Mouse (Mus musculus) kidney, adult 8-10 months (tissue): Measurements from ENCODE around the gene Ppp1ca.
A peak's percentile ranks its signal among the peaks of the same experiment; 100 is the strongest.

Experiments used
- DNase-seq, 2 experiments: peaks; one replicate each; pipeline ENCODE4 v3.0.0; 2022

The Ppp1ca gene

DNA sequence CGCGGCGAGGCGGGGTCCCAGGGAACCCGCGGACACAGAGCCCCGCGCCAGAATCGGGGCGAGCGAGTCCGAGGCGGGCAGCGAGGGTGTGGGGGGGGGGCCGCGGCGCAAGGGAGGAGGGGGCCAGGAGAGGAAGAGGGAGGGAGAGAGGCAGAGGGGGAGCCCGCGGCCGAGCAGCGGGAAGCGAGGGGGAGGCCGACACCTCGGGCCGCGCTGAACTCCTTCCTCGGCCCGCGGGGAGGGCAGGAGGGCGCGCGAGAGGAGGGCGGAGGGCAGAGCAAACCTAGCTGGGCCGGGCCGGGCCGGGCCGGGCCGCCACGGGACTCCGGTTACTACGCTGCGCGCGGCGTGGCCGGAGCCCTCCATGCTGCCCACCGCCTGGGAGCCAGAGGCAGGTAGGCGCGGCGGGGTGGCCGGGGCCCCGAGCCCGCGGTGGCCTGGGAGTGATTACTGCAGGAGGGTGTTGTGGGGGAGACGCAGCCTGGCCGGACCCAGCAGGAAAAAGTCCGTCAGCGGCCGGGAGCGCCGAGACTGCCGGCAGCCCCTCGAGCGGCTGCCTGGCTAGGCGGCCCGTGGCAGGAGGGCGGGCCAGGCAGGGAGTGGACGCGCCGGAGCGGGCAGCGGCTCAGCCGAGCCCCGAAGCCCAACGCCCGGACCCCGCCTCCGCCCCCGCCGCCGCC lies 23.0 kb downstream of the Ppp1ca start:
- DNase-seq = no peak

DNA sequence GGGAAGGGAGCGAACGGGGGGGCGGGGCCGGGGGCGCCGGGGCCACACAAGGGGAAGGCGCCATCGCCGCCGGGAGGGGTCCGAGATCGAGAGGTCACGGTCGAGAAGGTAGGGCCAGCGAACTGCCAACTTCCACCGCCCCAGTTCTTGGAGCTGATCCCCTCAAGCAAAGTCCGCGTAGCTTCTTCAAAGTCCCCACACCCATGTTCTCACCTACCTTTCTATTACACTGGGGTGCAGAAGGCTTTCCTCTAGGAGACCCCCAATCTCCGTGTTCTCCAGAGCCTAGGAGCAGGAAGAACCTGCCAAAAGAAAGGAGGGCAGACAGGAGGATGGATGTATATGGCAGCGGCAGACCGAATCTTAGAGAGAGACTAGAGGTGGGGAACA lies 23.6 kb downstream of the Ppp1ca start:
- no peak for DNase-seq

DNA sequence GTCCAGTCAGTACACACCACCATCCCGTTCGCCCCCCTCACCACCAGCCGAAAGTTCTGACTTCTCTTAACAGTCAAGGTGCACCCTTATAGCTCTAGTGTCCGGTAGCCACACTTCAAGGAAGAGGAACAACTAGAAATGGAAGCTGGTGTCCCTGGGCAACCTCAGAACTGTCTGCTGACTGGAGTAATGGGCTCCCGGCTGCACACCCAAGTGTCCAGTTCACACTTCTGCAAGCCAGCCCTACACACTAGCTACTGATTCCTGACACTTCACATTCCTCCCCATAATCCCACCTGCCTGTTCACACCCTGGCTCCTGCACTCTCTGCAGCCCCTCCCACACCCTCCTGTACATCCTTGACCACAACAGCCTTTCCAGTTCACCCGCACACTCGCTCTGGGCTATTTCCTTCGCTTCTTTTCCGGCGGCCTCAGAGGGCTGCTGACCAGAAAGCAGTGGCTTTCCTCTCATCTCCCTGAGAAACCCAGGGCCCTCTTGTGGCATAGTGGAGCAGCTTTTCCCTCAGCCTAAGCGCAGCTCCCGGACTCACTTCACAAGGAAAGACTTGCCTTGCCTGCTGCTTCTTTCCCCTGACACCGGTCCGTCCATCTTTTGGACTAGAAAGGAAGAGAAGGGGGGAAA lies 24.3 kb downstream of the Ppp1ca start:
- no peak for DNase-seq

DNA sequence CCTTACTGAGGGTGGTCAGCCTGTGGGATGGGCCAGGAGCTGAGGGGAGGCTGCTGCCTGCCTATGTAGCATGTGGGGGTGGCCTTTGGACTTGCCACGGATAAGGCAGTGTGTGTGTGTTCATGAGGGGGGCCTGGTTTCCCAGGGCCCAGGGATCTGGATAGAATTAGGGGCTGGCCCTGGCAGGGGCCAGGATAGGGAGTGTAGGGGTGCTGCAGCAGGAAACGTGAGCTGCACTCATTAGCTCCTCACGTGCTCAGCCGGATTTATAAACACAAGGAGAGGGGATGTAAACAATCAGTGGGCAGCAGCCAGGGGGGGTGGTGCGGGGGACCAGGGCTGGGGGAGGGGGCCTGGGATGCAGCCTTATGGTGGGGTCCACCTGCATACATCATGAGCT lies 25.3 kb downstream of the Ppp1ca start:
- no peak for DNase-seq

DNA sequence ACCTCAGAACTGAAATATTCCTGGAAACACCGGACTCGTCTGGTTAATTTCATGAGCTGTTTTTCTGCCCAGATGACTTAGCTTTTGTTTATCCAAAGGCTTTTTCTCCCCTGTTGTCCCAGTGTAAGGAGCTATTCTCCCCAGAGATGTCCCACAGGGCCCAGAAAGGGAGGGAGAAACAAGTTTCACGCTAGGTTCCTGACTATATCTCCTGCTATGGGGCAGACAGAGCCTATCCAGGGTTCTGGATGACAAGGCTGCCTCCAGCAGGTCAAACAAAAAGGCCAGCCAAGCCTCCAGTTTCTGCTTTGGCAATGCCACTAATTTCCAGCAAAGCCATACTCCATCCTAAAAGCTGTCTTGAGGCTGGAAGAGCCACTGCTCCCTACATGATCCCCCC lies 26.0 kb downstream of the Ppp1ca start:
- DNase-seq = no peak

DNA sequence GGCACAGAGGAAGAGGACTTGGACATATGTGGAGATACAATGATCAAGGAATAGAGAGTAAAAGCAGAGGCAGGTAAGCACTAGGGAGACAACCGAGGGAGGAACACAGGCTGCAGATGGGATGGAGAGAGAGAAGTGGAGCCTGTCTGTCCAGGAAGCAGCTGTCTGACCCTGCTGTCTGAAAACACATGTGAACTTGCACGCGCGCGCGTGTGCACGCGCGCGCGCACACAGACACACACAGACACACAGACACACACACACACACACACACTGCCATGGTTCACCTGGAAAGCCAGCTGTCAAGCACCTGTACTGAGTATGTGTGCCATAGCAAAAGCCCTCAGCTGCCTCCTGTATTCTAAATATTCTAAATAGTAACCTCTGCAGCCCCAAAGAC lies 26.4 kb downstream of the Ppp1ca start:
- no peak for DNase-seq

DNA sequence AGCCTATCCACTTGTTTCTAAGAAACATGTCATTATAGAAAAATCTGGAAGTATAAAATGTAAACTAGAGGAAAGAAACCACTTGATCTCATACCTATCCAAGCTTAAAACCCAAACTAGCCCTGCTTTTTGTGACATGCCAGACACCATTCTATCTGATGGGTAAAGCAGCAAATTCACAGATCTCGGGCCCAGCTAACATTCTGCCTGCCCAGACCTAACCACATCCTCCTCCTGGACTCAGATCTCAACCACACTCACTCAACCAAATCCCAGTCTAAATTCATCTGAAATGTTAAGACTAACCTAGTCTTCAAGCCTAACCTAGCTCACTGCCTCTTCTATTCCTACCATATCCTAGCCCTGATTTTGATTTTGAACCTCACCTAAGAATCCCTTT lies 26.9 kb downstream of the Ppp1ca start:
- no peak for DNase-seq

DNA sequence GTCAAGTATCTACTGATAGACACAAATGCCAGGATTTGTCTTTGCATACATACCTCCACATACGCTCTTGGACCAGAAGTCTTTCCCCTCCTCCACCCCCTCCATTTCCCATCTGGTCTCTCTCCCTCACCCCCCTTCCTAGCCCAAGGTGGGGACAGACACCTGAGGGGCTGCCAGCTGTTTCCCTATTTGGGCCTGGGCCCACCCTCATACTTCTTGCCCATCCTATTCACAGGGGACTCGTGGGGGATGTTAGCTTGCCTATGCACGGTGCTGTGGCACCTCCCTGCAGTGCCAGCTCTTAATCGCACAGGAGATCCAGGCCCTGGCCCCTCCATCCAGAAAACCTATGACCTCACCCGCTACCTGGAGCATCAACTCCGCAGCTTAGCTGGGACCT lies 28.1 kb downstream of the Ppp1ca start:
- no peak for DNase-seq

DNA sequence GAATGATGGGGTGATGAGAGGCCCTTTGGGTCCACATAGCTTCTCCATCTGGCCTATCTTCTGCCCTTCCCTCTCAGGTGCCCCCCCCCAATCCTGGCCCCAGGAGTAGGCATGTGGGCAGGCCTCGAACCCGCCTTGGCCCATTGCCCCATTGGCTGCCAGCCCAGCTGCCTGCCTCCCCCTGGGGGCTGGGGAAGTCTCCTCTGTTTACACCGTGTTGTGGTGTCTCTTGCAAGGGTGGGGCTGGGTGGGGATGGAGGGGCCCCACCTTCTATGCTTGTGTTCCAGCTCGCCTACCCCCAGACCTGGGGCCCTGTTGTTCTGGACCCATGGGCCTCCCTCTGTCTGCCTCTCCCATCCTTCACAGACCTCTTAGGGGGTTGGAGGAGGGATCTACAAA lies 28.6 kb downstream of the Ppp1ca start:
- no peak for DNase-seq

DNA sequence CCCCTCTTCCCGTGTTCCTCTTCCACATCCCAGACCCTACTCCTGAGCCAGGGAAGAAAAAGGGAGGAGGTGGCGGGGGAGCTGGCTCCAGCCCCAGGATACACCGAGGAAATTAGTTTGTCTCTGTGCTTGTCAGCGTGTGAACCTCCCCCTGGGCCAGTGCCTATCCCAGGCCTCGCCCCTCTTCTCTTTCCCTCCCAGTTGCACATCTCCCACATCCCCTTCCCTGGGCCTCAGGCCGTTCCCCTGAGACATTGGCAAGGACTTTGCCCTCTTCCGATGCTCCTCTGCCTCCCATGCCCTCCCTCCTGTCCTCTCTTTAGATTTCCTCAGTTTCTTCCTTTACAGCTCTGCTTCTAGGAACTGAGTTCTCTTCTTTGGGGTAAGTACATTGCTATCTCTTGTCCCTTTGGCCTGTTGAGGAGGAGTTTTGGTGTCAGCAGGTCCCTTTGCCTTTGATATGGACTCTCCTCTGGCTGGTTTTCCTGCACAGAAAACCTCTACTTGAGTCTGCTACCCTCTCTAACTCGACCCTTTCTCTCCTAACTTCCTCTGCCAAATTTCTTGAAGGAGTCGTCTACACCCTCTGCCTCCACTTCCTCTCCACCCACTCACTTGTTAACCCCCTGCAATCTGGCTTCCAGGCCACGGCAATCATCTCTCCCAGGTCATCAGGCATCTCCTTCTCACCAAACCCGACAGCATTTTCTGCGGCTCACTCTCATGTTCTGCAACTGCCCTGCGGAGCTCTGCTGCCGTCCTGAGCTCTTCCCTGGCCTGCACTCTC lies 29.3 kb downstream of the Ppp1ca start:
- DNase-seq = no peak

DNA sequence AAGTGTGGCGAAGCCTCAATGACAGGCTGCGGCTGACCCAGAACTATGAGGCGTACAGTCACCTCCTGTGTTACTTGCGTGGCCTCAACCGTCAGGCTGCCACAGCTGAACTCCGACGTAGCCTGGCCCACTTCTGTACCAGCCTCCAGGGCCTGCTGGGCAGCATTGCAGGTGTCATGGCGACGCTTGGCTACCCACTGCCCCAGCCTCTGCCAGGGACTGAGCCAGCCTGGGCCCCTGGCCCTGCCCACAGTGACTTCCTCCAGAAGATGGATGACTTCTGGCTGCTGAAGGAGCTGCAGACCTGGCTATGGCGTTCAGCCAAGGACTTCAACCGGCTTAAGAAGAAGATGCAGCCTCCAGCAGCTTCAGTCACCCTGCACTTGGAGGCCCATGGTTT lies 30.3 kb downstream of the Ppp1ca start:
- peak; percentile 59 to 61 for DNase-seq

DNA sequence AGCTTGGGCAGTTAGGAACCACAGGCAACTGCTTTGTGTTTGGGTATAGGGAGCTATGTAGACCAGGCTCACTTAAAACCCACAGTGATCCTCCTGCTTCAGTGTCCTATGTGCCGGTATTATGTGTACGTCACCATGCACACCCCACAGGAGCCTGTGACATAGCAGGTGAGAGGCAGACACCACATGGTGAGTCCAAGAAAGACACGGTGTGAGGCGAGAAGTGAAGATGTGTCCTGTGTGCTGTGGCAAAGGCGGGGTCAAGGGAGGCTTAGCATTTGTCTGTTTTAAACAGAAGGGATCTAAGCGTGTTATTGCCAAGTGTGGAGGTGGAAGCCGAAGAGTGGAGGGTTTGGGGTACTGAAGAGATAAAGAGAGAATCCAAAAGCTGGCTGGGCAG lies 34.9 kb downstream of the Ppp1ca start:
- DNase-seq = no peak

DNA sequence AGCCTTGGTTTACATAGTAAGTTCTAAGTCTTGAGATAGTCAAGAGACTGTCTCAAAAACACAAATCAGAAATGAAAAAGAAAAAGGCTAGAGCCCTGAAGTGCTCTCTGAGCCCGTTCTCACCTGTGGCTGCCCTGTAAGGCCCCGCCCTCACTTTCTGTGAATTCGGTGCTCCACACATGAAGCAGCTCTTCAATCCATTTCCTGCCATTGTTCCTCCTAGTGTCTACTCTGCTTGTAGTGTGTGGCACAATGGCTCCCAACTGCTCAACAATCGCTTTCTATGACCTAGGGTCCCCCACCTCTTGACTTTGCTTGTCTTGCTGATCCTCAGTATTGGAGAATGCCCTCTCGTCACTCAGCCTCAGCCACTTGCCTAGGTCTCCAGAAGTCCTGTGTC lies 35.6 kb downstream of the Ppp1ca start:
- DNase-seq = no peak

DNA sequence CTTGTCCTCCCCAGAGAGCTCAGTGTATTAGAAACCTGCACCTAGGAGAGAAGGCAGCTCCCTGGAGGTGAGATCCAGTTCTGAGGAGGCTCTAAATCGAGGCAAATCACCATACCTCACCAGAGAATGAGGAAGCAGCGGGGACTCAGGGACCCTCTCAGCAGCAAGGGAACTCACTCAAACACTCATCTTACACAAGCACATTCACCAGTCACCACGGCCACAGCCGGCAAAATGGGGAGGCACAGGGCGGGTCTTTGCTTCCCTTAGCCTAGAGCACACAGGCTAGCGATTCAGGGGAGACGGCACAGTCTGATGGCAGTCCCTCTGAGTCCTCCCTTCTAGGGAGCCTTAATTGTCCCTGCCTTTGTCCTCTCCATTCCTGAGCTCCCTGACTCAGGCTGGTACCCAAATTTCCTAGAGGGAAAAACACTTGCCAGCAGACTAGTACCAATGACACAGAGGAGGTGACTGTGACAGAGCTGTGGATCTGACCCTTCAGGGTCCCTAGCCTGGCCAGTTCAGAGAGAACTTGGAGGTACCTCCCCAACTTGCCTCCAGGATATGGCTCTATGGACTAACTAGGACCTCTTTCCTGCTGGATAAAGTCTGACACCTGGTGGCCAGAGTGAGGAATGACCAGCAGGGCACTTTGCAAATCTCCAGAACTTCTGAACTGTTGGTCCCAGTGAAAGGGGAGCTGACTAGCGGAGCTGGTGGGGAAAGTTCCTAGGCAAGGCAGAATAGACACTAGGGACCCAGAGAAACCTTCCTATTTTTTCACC lies 36.2 kb downstream of the Ppp1ca start:
- DNase-seq = peak; percentile 74 to 79

DNA sequence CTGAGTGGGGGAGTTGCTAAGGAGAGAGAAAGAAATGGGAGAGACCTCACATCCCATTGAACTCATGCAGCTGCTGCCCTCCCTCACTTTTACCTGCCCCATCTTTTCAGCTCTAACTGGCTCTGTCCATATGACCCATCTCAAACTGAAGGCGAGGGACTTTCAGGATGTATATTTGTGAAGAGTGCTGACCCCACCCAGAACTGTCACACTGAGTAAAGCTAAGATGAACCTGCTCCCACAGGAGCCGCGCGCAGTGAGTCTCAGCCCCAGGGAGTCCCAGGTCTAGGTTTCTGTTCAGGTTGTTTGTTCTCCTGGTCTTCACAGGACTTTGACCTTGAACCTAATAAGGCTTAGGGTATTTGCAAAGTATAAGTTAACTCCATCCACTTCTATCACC lies 37.0 kb downstream of the Ppp1ca start:
- no peak for DNase-seq

DNA sequence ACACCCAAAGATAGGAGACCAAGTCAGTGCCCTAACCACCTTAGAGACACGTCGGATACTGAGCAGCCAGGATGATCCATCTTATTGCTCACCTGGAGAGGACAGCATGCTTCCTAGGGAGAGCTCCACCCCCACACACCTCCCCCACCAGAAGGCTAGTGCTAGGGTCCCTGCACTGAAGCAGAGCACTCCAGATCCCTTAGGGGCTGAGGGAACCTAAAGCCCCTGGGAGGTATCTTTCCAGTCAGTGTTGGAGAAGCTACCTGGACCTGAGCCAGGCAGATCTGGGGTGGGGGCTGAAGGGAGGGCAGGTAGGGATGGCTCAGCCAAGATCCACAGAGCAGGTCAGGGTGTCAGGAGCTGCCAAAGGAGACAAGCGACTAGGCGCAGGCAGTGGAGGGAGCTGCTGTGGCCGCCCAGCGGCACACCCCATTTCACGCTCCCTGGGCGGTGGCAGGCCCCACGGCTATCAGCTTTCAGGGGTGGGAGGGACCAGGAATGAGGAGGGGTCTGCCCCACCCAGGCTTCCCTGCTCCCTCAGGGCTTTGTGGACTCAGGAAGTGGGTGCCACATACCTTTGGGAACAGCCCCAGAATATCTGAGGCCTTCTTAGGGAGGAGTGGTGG lies 37.7 kb downstream of the Ppp1ca start:
- DNase-seq = no peak

DNA sequence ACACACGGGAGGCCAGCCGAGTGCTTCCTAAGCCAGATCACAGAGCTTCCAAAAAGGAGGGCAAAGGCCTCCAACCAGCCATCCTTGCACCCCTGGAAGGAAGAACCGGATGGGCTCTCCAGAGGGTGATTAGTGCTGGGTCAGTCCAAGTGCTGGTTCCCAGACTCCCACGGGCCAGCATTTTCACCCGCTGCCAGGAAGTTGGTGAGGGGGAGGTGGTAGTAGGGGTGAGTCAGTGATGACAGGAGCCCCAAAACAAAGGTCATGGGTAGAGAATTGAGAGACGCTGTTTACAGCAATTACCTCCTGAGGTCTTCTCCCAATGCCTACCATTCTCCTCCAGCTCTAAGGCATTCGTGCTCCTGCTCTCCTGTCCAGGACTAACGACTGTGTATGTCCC lies 38.5 kb downstream of the Ppp1ca start:
- no peak for DNase-seq

DNA sequence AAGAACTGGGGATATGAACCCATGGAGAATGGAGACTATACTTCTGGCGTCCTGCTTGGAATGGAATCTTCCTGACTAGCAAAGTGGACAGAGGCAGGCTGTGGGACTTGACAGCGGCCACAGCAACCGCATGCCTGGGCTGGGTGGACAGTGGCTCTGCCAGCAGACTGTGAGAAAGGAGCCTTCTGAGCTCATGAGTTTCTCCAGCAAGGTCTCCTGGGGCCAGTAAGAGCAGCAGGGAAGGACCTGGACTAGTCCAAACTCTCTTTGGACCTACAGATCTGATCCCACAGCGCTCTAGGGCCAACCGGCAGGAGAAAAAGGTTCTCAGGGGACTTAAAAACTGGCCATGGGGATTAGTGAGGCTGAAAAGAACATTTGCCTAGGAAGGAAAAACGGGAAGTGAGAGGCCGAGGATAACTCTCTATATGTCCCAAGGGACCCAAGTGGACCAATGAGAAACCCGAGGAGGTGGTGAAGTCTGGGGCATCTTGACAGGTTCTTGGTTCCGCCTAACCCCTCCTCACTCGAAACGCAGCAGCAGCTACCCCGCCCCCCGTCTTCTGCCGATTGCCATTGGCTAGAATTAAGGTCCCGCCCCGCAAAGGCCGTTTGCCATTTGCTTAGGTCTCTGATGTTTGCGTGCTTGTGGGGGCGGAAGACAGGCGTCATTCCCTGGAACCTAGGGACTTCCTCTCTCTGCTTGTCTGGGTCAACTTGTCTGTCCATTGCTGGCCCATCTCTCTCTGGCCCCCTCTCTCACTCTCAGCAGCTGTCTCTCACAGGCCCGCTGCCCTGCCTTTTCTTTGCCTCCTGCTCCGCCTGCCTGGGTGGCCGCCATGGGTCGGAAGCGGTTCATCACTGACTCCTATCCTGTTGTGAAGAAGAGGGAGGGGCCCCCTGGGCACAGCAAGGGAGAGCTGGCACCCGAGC lies 39.7 kb downstream of the Ppp1ca start, which contains the start of gene Pold4:
Pold4 (plus strand) TSS at position 647 of the 933 bp plus-strand sequence.
- DNase-seq = peak; percentile 98 to 99

DNA sequence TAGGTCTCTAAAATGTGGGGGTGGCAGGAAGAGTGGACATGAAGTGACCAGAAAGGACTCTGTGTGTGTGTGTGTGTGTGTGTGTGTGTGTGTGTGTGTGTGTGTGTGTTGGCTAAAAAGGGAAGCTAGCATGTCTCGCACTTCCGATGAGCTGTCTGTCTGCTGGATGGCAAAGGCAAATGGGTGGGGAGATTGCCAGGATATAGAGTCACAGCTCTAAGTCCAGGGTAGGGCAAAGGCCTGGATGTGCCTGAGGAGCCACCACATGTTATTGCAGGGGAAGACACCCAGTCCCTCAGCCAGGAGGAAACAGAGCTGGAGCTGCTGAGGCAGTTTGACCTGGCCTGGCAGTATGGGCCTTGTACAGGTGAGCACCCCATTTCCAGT lies 40.3 kb downstream of the Ppp1ca start:
- DNase-seq = peak in 1 of 2 experiments; percentile 64

DNA sequence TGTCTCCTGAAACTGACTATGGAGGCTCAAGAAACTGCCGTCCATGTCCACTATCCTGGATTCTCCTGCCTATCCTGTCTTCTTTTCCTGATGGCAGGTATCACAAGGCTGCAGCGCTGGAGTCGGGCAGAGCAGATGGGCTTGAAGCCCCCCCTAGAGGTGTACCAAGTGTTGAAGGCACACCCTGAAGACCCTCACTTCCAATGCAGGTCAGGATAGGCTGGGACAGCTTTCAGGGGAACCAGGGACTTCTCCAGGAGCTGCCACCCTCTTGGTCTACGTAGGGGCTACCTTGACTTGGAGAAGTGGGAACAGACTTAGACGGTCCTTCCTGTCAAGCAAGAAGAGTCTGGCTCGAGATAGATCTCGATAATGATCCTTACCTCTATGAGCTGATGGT lies 40.8 kb downstream of the Ppp1ca start:
- no peak for DNase-seq

DNA sequence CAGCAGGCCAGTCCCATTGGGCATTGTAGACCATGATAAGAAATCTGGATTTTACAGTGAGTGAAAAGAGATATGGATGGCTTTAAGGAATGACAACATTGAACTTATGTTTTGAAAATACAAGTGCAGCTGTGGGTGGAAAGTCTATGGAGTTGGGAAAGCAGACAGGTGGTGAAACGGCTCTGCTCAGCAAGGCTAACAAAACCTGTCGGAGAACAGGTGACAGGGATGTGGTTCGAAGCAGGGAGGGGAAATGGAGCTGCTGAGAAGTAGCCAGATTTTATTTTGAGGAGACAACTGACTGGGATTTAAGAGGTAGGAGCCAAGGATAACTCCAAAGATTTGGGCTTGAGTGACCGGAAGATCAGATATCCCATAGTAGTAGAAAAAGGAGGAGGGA lies 42.7 kb downstream of the Ppp1ca start:
- no peak for DNase-seq

DNA sequence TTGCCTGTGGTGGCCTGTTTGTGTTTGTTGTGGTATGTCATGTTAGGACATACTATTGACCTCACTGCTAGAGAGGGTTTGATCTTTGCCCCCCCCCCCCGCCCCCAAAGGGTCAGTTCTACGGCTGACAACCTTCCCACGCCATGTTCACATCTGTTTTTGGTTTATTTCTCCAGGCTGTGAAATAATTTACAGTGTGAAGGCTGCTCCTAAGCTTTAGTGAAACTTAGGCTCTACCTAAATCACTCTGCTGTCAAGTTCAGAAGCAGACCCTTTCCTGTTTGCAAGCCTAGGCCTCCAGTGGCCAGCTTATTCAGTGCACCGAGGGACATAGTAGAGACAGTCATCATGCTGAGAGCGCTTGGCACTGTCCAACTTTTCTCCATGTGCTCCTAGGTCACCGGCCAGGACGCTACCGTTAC lies 48.4 kb downstream of the Ppp1ca start:
- no peak for DNase-seq
